Mouse (Mus musculus): Measurements from ENCODE around the gene Rab19. TPM values are rescaled to one million over a fixed set of nuclear protein-coding genes. Genes with fewer than 3 reads are reported as not detected.
"Not testable (repeated sequence)": the region's sequence is repeated elsewhere in the genome, so short reads cannot be mapped to it uniquely, and the experiment has no call there.

Gene Rab19
- total RNA-seq, 2 experiments from 2014 or later, result 1.4 to 1.5 TPM

- no peak for DNase-seq
Measured at GRCm38 (mm10) chr6:39433174-39433573, 52.2 kb downstream of the Rab19 start.

- DNase-seq, result no peak
Measured at GRCm38 (mm10) chr6:39433701-39434100, 52.7 kb downstream of the Rab19 start.

DNA sequence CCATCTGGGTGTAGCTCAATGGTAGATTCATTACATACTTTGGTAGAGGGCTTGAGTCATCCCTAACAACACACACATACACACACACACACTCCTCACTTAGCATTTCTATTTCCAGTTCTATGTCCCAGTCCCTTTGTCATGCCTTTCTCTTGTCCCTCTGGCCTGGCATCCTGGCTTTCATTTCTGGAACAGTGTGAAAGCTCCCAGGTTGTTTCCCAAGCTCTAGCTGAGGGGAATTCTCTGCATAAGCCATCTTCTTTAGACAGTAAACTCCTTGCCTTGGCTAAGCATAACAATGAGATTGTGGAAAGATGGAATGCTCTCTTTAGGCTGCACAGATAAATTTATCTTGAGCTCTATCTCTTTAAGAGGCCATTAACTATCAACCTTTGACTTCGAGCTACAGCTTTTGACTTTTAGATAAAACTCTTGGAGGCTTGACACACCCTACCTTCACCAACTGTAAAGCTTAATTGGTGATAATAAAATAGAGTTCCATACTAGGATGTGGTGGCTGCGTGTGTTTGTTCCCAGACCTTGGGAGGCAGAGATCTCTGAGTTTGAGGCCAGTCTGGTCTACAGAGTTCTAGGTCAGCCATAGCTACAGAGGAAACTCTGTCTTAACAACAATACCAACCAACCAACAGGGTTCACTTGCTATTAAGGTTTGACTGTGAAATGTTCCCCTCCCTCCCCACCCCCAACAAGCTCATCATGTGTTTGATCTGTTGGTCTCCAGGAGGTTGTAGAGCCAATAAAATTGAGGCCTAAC, 53.3 kb downstream of the Rab19 start:
- DNase-seq, result no peak

GRCm38 (mm10) chr6:39434886-39435492, 54.0 kb downstream of the Rab19 start:
- DNase-seq, result no peak

- no peak for DNase-seq
Measured at GRCm38 (mm10) chr6:39435875-39436274, 54.9 kb downstream of the Rab19 start.

- not testable (repeated sequence) for DNase-seq
Measured at GRCm38 (mm10) chr6:39437519-39437918, 56.5 kb downstream of the Rab19 start.

Other genes starting within 250 kb of the Rab19 start
- 10 to 100 TPM; 16.7 to 17.1 TPM for gene Kdm7a, start 174.4 kb upstream of the Rab19 start, total RNA-seq (2021)
- 10 to 100 TPM; 35.4 to 38.9 TPM for gene Slc37a3, start 3.5 kb upstream of the Rab19 start, total RNA-seq (2021)
- 10 to 100 TPM; 70.7 to 71.5 TPM for gene Mkrn1, start 39.3 kb downstream of the Rab19 start, total RNA-seq (2021)
- gene Dennd2a, start 176.7 kb downstream of the Rab19 start, total RNA-seq (2021), result 10 to 100 TPM; 14.3 to 16.0 TPM
- gene Adck2, start 192.7 kb downstream of the Rab19 start, total RNA-seq (2021), result 10 to 100 TPM; 22.2 to 35.0 TPM
- gene Gm42420, start 204.6 kb downstream of the Rab19 start, total RNA-seq (2021), result 1 to 10 TPM; 1.0 to 1.3 TPM
- 100 to 1,000 TPM; 335 to 373 TPM for gene Ndufb2, start 211.4 kb downstream of the Rab19 start, total RNA-seq (2021)